Mouse (Mus musculus): ENCODE measurements at regions not wholly inside any gene's neighbourhood (a gene's known extent, or its start where the extent isn't known, plus 50 kb on each side); places are given as distances from the start of the nearest gene placed in this dataset.

DNA sequence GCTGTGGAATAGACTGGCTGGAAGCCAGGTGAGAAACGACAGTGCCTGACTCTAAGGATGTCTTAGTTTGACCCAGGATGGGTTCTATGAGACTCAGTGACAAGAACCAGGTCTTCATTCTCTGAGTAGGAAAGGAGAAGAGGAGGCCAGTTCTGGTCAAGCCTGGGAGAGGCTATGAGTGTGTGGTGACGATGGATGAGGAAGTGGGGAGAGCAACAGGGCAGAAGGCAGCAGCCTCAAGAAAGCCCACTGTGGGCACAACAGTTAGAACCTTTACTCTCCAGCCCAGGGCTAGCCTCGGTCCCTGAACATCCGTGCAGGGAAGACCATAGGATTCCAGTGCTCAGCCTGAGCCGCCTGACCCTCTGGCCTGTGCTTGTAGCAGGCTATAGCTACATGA is 147.9 kb upstream of the Rybp start:
- no peak overlapping the region for H3K4me3 ChIP-seq (ENCODE audit: low read depth, low read length)
- H3K27me3 ChIP-seq (ENCODE audit: control insufficient read depth, insufficient read depth, low read depth, low read length): no peaks in the 10 kb centered on the region
- no peak overlapping the region for H3K4me2 ChIP-seq (ENCODE audit: low read depth, low read length)
- no peak overlapping the region for H3K27ac ChIP-seq (ENCODE audit: low read length)
- WGBS (ENCODE audit: insufficient replicate concordance): 34% methylated on average over 5 of the region's 5 CpGs
- ATAC-seq (ENCODE audit: low read depth): no peak
- no peaks in the 10 kb centered on the region for H3K9me3 ChIP-seq (replicated peaks; ENCODE audit: control insufficient read depth, low read length)
- H3K36me3 ChIP-seq (ENCODE audit: control insufficient read depth, insufficient read depth): no peaks in the 10 kb centered on the region
- peaks cover 7% of the 10 kb centered on the region for H3K4me1 ChIP-seq (ENCODE audit: control insufficient read depth, low read depth, low read length)
- no peak overlapping the region for H3K9ac ChIP-seq (ENCODE audit: low read depth, low read length)

DNA sequence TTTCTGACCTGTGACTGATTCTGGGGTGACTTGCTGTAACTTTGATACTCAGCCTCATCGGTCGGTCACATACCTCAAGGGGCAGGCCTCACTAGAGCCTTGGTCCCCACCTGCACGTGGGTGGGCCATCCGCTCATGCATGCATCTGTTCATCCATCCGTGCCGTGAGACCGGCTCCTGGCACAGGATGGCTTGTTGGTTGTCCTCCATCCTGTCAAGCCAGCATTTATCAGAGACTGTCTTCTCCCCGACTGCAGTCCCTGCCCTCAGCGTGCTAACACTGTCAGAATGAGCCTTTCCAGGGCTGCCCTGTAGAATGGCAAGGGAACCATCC is 146.2 kb upstream of the Rybp start:
- Histone ChIP-seq H3K27ac (ENCODE audit: low read length) (no peak overlapping the region), H3K36me3 (ENCODE audit: control insufficient read depth, insufficient read depth) (no peaks in the 10 kb centered on the region), H3K9ac (ENCODE audit: low read depth, low read length) (no peak overlapping the region), H3K9me3 (replicated peaks; ENCODE audit: control insufficient read depth, low read length) (no peaks in the 10 kb centered on the region), H3K27me3 (ENCODE audit: control insufficient read depth, insufficient read depth, low read depth, low read length) (no peaks in the 10 kb centered on the region), H3K4me2 (ENCODE audit: low read depth, low read length) (no peak overlapping the region), H3K4me3 (ENCODE audit: low read depth, low read length) (no peak overlapping the region), H3K4me1 (ENCODE audit: control insufficient read depth, low read depth, low read length) (peaks cover 7% of the 10 kb centered on the region)
- ATAC-seq (ENCODE audit: low read depth): no peak
- 74% methylated on average over 9 of the region's 9 CpGs for WGBS (ENCODE audit: insufficient replicate concordance)

DNA sequence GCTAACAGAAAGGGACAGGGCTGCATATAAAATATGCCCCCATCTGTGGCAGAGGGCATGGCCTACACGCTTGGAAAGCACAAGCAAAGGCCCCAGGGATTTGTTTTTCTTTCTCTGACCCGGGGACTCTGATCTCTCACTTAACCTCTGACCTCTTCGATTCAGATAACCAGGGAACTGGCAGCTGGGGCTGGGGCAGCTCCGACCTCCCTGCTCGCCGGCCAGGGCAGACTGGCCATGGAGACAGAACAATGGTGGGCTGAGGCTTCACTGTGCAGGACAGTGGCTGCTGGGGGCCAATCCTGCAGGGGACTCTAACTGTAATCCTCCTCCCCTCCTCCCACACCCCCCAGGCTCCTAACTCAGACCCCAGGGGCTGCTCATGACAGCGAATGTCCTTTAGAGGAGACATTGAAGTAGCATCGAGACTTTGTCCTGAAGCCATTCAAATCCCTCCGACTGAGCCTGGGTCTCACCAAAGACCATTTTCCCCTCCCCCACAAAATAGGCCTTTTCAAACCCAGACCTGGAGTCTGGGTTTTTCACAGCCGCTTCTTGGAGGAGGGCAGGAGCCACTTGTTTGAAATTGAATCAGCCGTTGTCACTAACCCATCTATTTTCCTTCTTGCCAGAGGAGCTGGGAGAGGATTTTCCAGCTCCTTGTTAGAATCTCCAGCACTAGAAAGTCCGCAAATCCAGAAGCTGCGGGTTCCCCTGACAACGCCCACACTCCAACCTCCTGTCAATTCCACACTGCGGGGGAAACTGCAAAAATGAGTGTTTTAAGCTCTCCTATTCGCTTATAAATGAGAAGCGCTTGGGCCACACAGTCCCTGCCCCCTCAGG is 145.6 kb upstream of the Rybp start:
- Histone ChIP-seq H3K27ac (ENCODE audit: low read length) (peak overlapping the region; percentile 50), H3K27me3 (ENCODE audit: control insufficient read depth, insufficient read depth, low read depth, low read length) (no peaks in the 10 kb centered on the region), H3K36me3 (ENCODE audit: control insufficient read depth, insufficient read depth) (no peaks in the 10 kb centered on the region), H3K9me3 (replicated peaks; ENCODE audit: control insufficient read depth, low read length) (no peaks in the 10 kb centered on the region), H3K9ac (ENCODE audit: low read depth, low read length) (no peak overlapping the region), H3K4me3 (ENCODE audit: low read depth, low read length) (no peak overlapping the region), H3K4me1 (ENCODE audit: control insufficient read depth, low read depth, low read length) (peaks cover 2% of the 10 kb centered on the region), H3K4me2 (ENCODE audit: low read depth, low read length) (no peak overlapping the region)
- 53% methylated on average over 17 of the region's 17 CpGs for WGBS (ENCODE audit: insufficient replicate concordance)
- ATAC-seq (ENCODE audit: low read depth): peak; percentile 77

DNA sequence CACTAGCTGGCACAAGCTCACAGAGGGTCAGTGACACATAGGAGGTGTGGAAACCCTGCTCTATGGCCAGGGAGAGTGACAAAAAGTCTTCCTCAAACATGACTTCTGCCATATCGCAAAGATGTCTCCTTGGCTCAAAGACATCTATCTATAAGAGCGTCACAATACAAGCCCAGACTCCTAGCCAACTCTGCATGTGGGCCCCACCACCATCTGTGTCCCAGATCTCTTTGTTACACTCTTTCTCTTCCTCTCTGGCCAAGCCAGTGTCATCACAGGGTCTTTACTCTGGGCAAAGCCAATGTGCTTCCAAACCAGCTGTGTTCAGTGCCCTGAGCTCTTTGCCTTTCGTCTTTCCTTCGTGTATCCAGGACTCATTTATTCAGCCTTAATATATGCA is 143.0 kb upstream of the Rybp start:
- no peaks in the 10 kb centered on the region for H3K27me3 ChIP-seq (ENCODE audit: control insufficient read depth, insufficient read depth, low read depth, low read length)
- 64% methylated on average over 4 of the region's 4 CpGs for WGBS (ENCODE audit: insufficient replicate concordance)
- no peak overlapping the region for H3K4me3 ChIP-seq (ENCODE audit: low read depth, low read length)
- no peak for ATAC-seq (ENCODE audit: low read depth)
- H3K4me2 ChIP-seq (ENCODE audit: low read depth, low read length): no peak overlapping the region
- H3K9ac ChIP-seq (ENCODE audit: low read depth, low read length): no peak overlapping the region
- H3K36me3 ChIP-seq (ENCODE audit: control insufficient read depth, insufficient read depth): no peaks in the 10 kb centered on the region
- peaks cover 2% of the 10 kb centered on the region; the same call in 1 of the 2 replicates for H3K4me1 ChIP-seq (ENCODE audit: control insufficient read depth, low read depth, low read length)
- H3K9me3 ChIP-seq (replicated peaks; ENCODE audit: control insufficient read depth, low read length): no peaks in the 10 kb centered on the region
- H3K27ac ChIP-seq (ENCODE audit: low read length): no peak overlapping the region

DNA sequence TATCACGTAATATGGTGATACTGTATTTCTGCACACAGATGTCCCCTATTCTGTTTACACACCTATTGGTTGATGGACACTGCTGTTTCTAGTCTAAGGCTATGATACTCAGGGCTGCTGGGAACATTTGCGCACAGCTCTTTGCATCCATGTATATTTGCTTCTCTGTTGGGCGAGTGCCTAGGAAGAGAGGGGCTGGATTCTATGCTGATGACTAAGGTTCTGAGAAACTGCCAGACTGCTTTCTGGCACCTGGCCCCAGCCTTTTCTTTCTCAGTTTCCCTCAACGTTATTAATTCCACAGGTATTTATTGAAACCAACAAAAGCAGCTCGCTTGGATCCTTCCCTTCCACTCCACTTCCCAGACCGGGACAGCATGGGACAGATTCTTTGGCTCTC is 142.2 kb upstream of the Rybp start:
- H3K4me2 ChIP-seq (ENCODE audit: low read depth, low read length): no peak overlapping the region
- no peak overlapping the region for H3K27ac ChIP-seq (ENCODE audit: low read length)
- H3K9ac ChIP-seq (ENCODE audit: low read depth, low read length): no peak overlapping the region
- no peaks in the 10 kb centered on the region for H3K9me3 ChIP-seq (replicated peaks; ENCODE audit: control insufficient read depth, low read length)
- 66% methylated on average over 6 of the region's 6 CpGs for WGBS (ENCODE audit: insufficient replicate concordance)
- H3K4me1 ChIP-seq (ENCODE audit: control insufficient read depth, low read depth, low read length): peaks cover 2% of the 10 kb centered on the region; the same call in 1 of the 2 replicates
- no peak overlapping the region for H3K4me3 ChIP-seq (ENCODE audit: low read depth, low read length)
- ATAC-seq (ENCODE audit: low read depth): no peak
- H3K27me3 ChIP-seq (ENCODE audit: control insufficient read depth, insufficient read depth, low read depth, low read length): no peaks in the 10 kb centered on the region
- H3K36me3 ChIP-seq (ENCODE audit: control insufficient read depth, insufficient read depth): no peaks in the 10 kb centered on the region

DNA sequence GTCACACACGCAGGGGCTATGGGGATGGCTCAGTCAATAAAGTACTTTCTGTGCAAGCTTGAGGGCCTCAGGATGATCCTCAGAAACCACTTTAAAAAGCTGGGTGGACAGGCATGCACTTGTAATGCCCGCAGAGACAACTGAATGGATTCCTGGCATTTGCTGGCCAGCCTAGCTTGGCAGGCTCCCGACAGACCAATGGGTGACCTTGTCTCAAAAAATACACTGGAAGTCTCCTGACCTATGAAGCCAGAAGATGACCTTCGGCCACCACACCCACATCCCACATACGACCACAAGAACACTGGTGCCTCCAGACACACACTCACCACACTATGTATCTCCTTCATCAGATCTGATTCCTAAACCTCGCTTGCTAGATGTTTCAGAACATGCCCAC is 141.5 kb upstream of the Rybp start:
- Histone ChIP-seq H3K9me3 (replicated peaks; ENCODE audit: control insufficient read depth, low read length) (no peaks in the 10 kb centered on the region), H3K36me3 (ENCODE audit: control insufficient read depth, insufficient read depth) (no peaks in the 10 kb centered on the region), H3K27me3 (ENCODE audit: control insufficient read depth, insufficient read depth, low read depth, low read length) (no peaks in the 10 kb centered on the region), H3K4me3 (ENCODE audit: low read depth, low read length) (no peak overlapping the region), H3K27ac (ENCODE audit: low read length) (no peak overlapping the region), H3K4me2 (ENCODE audit: low read depth, low read length) (no peak overlapping the region), H3K9ac (ENCODE audit: low read depth, low read length) (no peak overlapping the region), H3K4me1 (ENCODE audit: control insufficient read depth, low read depth, low read length) (peaks cover 2% of the 10 kb centered on the region; the same call in 1 of the 2 replicates)
- no peak for ATAC-seq (ENCODE audit: low read depth)
- 48% methylated on average over 6 of the region's 6 CpGs for WGBS (ENCODE audit: insufficient replicate concordance)

DNA sequence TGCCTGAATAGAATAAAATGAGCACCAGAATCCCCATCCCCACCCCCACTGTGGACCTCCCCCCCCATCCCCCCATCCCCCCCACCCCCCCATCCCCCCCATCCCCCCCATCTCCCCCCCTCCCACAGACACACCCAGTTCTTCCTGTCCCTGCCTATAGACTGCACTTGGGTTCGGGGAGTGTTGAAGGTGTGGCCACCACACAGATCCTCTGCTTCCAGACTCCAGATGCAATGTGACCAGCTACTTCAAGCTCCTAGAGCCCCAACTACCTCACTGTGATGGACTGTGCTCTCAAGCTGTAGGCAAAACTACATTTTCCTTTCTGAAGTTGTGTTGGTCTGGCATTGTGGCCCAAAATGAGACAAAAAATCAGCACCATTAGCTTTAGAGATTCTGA is 138.3 kb upstream of the Rybp start:
- H3K27ac ChIP-seq (ENCODE audit: low read length): no peak overlapping the region
- no peak overlapping the region for H3K9ac ChIP-seq (ENCODE audit: low read depth, low read length)
- no peaks in the 10 kb centered on the region for H3K36me3 ChIP-seq (ENCODE audit: control insufficient read depth, insufficient read depth)
- H3K9me3 ChIP-seq (replicated peaks; ENCODE audit: control insufficient read depth, low read length): no peaks in the 10 kb centered on the region
- ATAC-seq (ENCODE audit: low read depth): no peak
- no peak overlapping the region for H3K4me2 ChIP-seq (ENCODE audit: low read depth, low read length)
- H3K4me1 ChIP-seq (ENCODE audit: control insufficient read depth, low read depth, low read length): no peaks in the 10 kb centered on the region; the same call in 1 of the 2 replicates
- no peaks in the 10 kb centered on the region for H3K27me3 ChIP-seq (ENCODE audit: control insufficient read depth, insufficient read depth, low read depth, low read length)
- no peak overlapping the region for H3K4me3 ChIP-seq (ENCODE audit: low read depth, low read length)
- WGBS (ENCODE audit: insufficient replicate concordance): 33% methylated on average over 1 of the region's 1 CpGs

DNA sequence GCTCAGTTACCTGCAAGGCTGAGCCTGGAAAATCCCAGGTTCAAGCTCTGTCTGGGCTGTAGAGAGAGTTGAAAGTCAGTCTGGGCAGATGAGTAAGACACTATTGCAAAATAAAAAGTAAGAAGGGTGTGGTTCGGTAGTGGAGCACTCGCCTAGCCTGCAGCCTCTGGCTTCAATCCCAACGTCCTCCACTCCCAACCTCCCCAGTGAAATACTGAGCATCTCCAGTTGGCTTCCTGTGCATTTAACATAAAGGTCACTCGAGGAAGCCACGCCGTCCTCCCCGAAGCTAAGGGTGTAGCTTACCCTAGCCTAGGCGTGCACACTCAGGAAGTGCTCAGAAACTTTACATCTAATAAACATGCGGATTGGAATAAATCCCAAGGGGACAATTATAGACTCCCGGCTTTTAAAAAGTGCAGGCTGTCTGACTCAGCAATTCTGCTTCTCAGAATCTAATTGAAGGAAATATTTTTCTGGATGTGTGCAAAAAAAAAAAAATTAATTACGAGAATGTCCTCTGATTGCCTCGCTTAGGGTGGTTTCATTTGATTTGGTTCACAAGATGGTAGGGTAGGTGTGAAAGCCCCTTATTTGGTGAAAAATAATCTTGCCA is 137.6 kb upstream of the Rybp start:
- Histone ChIP-seq H3K4me2 (ENCODE audit: low read depth, low read length) (no peak overlapping the region), H3K9me3 (replicated peaks; ENCODE audit: control insufficient read depth, low read length) (no peaks in the 10 kb centered on the region), H3K36me3 (ENCODE audit: control insufficient read depth, insufficient read depth) (no peaks in the 10 kb centered on the region), H3K4me1 (ENCODE audit: control insufficient read depth, low read depth, low read length) (no peaks in the 10 kb centered on the region; the same call in 1 of the 2 replicates), H3K9ac (ENCODE audit: low read depth, low read length) (no peak overlapping the region), H3K27ac (ENCODE audit: low read length) (no peak overlapping the region), H3K27me3 (ENCODE audit: control insufficient read depth, insufficient read depth, low read depth, low read length) (no peaks in the 10 kb centered on the region), H3K4me3 (ENCODE audit: low read depth, low read length) (no peak overlapping the region)
- WGBS (ENCODE audit: insufficient replicate concordance): 52% methylated on average over 12 of the region's 12 CpGs
- ATAC-seq (ENCODE audit: low read depth): no peak

DNA sequence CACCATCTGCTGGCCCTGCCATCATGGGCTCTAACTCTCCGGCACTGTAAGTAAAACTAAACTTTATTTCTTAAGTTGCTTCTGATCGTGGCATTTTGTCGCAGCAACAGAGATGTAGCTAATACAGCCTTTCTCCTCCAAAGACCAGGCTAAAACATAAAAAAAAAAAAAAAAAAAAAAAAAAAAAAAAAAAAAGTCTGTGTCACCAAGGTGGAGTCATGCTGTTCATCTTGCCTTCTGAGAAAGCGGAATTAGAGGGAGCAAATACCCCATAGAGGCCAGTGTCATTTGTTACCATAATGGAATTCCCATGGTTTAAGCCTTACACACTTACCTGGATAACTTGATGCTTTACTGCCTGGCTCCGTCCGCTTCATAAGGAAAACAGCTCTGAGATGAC is 136.9 kb upstream of the Rybp start:
- no peak for ATAC-seq (ENCODE audit: low read depth)
- WGBS (ENCODE audit: insufficient replicate concordance): 69% methylated on average over 6 of the region's 6 CpGs

More for the DNA sequence above, 136.9 kb upstream of the Rybp start:
- Histone ChIP-seq H3K27me3 (ENCODE audit: control insufficient read depth, insufficient read depth, low read depth, low read length) (no peaks in the 10 kb centered on the region), H3K9ac (ENCODE audit: low read depth, low read length) (no peak overlapping the region), H3K27ac (ENCODE audit: low read length) (no peak overlapping the region), H3K4me3 (ENCODE audit: low read depth, low read length) (no peak overlapping the region), H3K9me3 (replicated peaks; ENCODE audit: control insufficient read depth, low read length) (no peaks in the 10 kb centered on the region), H3K36me3 (ENCODE audit: control insufficient read depth, insufficient read depth) (no peaks in the 10 kb centered on the region), H3K4me2 (ENCODE audit: low read depth, low read length) (no peak overlapping the region), H3K4me1 (ENCODE audit: control insufficient read depth, low read depth, low read length) (no peaks in the 10 kb centered on the region; the same call in 1 of the 2 replicates)
